Mouse (Mus musculus) thymus, postnatal 4 days (tissue): Measurements from ENCODE around the gene Arfgef2.

Experiments
- DNase-seq: peaks from one replicate; pipeline ENCODE4 v3.0.0; 2021

The Arfgef2 gene

GRCm38 (mm10) chr2:166865476-166865875 is 60.1 kb downstream of the Arfgef2 start:
- no peak for DNase-seq

- no peak for DNase-seq
Measured at GRCm38 (mm10) chr2:166870271-166870865, 65.0 kb downstream of the Arfgef2 start.

GRCm38 (mm10) chr2:166870899-166871298 is 65.5 kb downstream of the Arfgef2 start:
- no peak for DNase-seq

- no peak for DNase-seq
Measured at GRCm38 (mm10) chr2:166874675-166875280, 69.4 kb downstream of the Arfgef2 start.

GRCm38 (mm10) chr2:166875561-166875960 is 70.2 kb downstream of the Arfgef2 start:
- no peak for DNase-seq

- no peak for DNase-seq
Measured at GRCm38 (mm10) chr2:166876331-166876730, 70.9 kb downstream of the Arfgef2 start.

GRCm38 (mm10) chr2:166885066-166885465 is 79.7 kb downstream of the Arfgef2 start:
- no peak for DNase-seq

GRCm38 (mm10) chr2:166885619-166886018 is 80.2 kb downstream of the Arfgef2 start:
- DNase-seq = no peak

GRCm38 (mm10) chr2:166886231-166886630 is 80.8 kb downstream of the Arfgef2 start:
- no peak for DNase-seq

GRCm38 (mm10) chr2:166887816-166888215 is 82.4 kb downstream of the Arfgef2 start:
- DNase-seq = peak; percentile 57

GRCm38 (mm10) chr2:166891366-166891880 is 86.0 kb downstream of the Arfgef2 start:
- no peak for DNase-seq

GRCm38 (mm10) chr2:166892158-166892680 is 86.8 kb downstream of the Arfgef2 start:
- DNase-seq = no peak

GRCm38 (mm10) chr2:166893036-166893435 is 87.6 kb downstream of the Arfgef2 start:
- DNase-seq = no peak

GRCm38 (mm10) chr2:166896368-166896767 is 91.0 kb downstream of the Arfgef2 start:
- DNase-seq = no peak

GRCm38 (mm10) chr2:166896974-166897373 is 91.6 kb downstream of the Arfgef2 start:
- no peak for DNase-seq

- no peak for DNase-seq
Measured at GRCm38 (mm10) chr2:166899161-166899560, 93.8 kb downstream of the Arfgef2 start.

- DNase-seq = no peak
Measured at GRCm38 (mm10) chr2:166899746-166900145, 94.4 kb downstream of the Arfgef2 start.

- DNase-seq = no peak
Measured at GRCm38 (mm10) chr2:166900792-166901505, 95.6 kb downstream of the Arfgef2 start.

GRCm38 (mm10) chr2:166903719-166904282 is 98.4 kb downstream of the Arfgef2 start:
- peak; percentile 29 for DNase-seq

GRCm38 (mm10) chr2:166905711-166906522 is 100.5 kb downstream of the Arfgef2 start, which contains the start of gene Cse1l:
Gene Cse1l, plus strand, starts transcription at chr2:166906040.
- peak; percentile 99 for DNase-seq

- peak; percentile 18 for DNase-seq
Measured at GRCm38 (mm10) chr2:166906523-166907182, 101.3 kb downstream of the Arfgef2 start.

GRCm38 (mm10) chr2:166909729-166910128 is 104.3 kb downstream of the Arfgef2 start:
- no peak for DNase-seq
